Mouse (Mus musculus) small intestine, adult 2 months (tissue): ENCODE data around the gene Fbxl2. TPM values are rescaled to one million over a fixed set of nuclear protein-coding genes. Genes with fewer than 3 reads are reported as not detected.

ENCODE experiments used
- H3K27ac ChIP-seq: fragments of 200-500 bp; 2 replicates; pipeline ENCODE4 v1.5.1; 2012; ENCODE audit warnings: low read depth, low read length, control low read depth, inconsistent platforms; ENCODE audit not compliant: insufficient read depth
- H3K27me3 ChIP-seq: fragments of 200-500 bp; 2 replicates; pipeline ENCODE4 v1.6.1; 2012; ENCODE audit warnings: mild to moderate bottlenecking, moderate library complexity, low read length, inconsistent platforms; ENCODE audit not compliant: control insufficient read depth, insufficient read depth
- H3K36me3 ChIP-seq: fragments of 200-500 bp; 2 replicates; pipeline ENCODE4 v1.6.1; 2012; ENCODE audit warnings: mild to moderate bottlenecking, low read length, control low read depth, inconsistent platforms; ENCODE audit not compliant: control insufficient read depth, insufficient read depth
- H3K4me1 ChIP-seq: fragments of 200-500 bp; 2 replicates; pipeline ENCODE4 v1.6.1; 2012; ENCODE audit warnings: low read length, inconsistent platforms, mixed read lengths; ENCODE audit not compliant: control insufficient read depth, insufficient read depth, insufficient read length
- H3K4me3 ChIP-seq: fragments of 200-500 bp; 2 replicates; pipeline ENCODE4 v1.5.1; 2012; ENCODE audit warnings: low read depth, mild to moderate bottlenecking, control low read depth, inconsistent platforms, low read length, moderate library complexity
- CTCF ChIP-seq: fragments of 200-500 bp; IDR thresholded peaks from 2 replicates; pipeline ENCODE4 v1.5.1; 2012; ENCODE audit warnings: low read depth, mild to moderate bottlenecking, control low read depth, inconsistent platforms, low read length, moderate library complexity, mixed read lengths; ENCODE audit not compliant: insufficient replicate concordance, insufficient read length; ENCODE audit errors: extremely low read depth
- POLR2A ChIP-seq: fragments of 200-500 bp; IDR thresholded peaks from 2 replicates; pipeline ENCODE4 v1.6.1; 2012; ENCODE audit warnings: low read depth, mild to moderate bottlenecking, control low read depth, inconsistent platforms, low read length, moderate library complexity
- WGBS: fragments of 180-500 bp; shearing (Covaris S2); methylation state at CpG from one replicate; pipeline ENCODE4 v1.1.7; 2018; 5-methylcytosine and 5-hydroxymethylcytosine counted together
- polyA plus RNA-seq: library from polyadenylated mRNA; depleted of rRNA; stranded (reverse); fragments of >200 nt; gene quantifications from 2 replicates; pipeline ENCODE4 v1.2.3, GENCODE M21; 2012

Fbxl2 gene
- polyA plus RNA-seq, 1 experiment = 1.2 TPM

DNA sequence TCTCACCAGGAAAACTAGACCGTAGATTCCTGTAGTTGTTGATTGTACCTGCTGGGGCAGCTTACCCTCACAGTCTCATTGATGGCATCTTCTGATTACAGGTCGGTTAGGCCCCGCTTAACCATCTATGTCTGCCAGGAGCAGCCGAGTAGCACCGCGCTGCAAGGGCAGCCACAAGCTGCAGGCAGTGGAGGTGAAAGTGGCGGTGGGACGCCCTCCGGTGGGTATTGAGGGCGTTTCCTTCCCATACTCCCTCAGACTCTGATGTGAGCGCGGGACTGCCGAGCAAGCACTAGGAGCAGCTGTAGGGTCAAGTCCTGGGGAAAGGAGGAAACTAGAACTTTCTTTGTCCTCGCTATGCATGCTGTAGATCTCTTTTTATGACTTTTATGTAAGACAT lies 76.0 kb downstream of the Fbxl2 start:
- TF ChIP-seq POLR2A (no peak), CTCF (no peak)
- Histone ChIP-seq H3K27me3 (no peaks in the 10 kb centered on the region), H3K36me3 (peaks cover 63% of the 10 kb centered on the region), H3K4me3 (no peak overlapping the region), H3K27ac (no peak overlapping the region), H3K4me1 (no peaks in the 10 kb centered on the region)
- WGBS = 93% methylated on average over 14 of the region's 14 CpGs

- WGBS = 96% methylated on average over 8 of the region's 8 CpGs
- Histone ChIP-seq H3K36me3 (peaks cover 64% of the 10 kb centered on the region), H3K4me3 (no peak overlapping the region), H3K27ac (no peak overlapping the region), H3K4me1 (no peaks in the 10 kb centered on the region), H3K27me3 (no peaks in the 10 kb centered on the region)
- TF ChIP-seq CTCF = no peak
- no peak for TF ChIP-seq POLR2A
These were observed 76.6 kb downstream of the Fbxl2 start for GRCm38 (mm10) chr9:113969399-113969798.

DNA sequence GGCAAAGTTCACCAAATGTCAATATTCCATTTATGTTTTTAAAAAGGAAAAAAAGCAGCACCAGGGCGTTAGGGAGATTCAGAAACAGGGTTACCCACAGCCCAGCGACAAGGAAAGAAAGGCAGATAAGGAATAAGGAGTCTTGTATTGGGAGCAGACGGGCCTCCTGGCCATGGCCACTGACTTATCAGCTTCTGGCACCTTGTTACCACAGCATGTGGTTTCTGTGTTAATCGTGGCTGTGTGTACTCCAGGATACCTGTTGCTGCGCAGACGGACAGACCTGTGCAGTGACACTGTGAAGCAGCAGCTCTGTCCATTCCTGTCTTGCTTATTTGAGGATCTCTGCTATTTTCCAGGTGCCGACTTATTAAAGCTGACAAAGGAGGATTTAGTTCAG lies 77.0 kb downstream of the Fbxl2 start:
- Histone ChIP-seq H3K4me1 (peaks cover 3% of the 10 kb centered on the region; the same call in 1 of the 2 replicates), H3K27me3 (no peaks in the 10 kb centered on the region), H3K27ac (no peak overlapping the region), H3K36me3 (peaks cover 63% of the 10 kb centered on the region), H3K4me3 (no peak overlapping the region)
- TF ChIP-seq CTCF (no peak), POLR2A (no peak)
- 66% methylated on average over 7 of the region's 7 CpGs for WGBS

- TF ChIP-seq POLR2A (no peak), CTCF (no peak)
- Histone ChIP-seq H3K4me1 (peaks cover 4% of the 10 kb centered on the region; the same call in 1 of the 2 replicates), H3K27ac (no peak overlapping the region), H3K36me3 (peaks cover 64% of the 10 kb centered on the region), H3K4me3 (no peak overlapping the region), H3K27me3 (no peaks in the 10 kb centered on the region)
- 84% methylated on average over 4 of the region's 4 CpGs for WGBS
These were observed 79.2 kb downstream of the Fbxl2 start for GRCm38 (mm10) chr9:113966838-113967237.

DNA sequence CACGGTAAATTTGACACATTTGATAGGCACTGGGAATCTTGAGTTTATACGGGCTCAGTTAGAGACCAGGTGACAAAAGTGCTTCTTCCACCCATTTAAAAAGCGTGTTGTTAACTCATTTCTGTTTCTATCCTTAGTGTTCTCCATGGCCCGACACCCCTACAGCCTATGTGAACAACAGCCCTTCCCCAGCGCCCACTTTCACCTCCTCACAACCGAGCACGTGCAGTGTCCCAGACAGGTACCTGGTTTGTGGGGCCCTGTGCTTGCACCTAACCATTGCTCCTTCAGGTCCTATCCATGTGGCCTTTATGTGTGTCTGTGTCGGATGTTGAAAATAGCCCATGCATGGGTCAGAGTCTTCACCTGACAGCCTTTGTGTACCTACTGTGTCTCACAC lies 81.6 kb downstream of the Fbxl2 start:
- Histone ChIP-seq H3K4me1 (peaks cover 4% of the 10 kb centered on the region; the same call in 1 of the 2 replicates), H3K36me3 (peaks cover 60% of the 10 kb centered on the region), H3K27ac (0 out of 2 replicates have a peak overlapping the region, but pooled peaks have one; percentile 13), H3K4me3 (no peak overlapping the region), H3K27me3 (no peaks in the 10 kb centered on the region)
- TF ChIP-seq POLR2A = no peak
- TF ChIP-seq CTCF = no peak
- WGBS = 92% methylated on average over 8 of the region's 8 CpGs

GRCm38 (mm10) chr9:113963718-113964117 lies 82.3 kb downstream of the Fbxl2 start:
- Histone ChIP-seq H3K27me3 (no peaks in the 10 kb centered on the region), H3K36me3 (peaks cover 58% of the 10 kb centered on the region), H3K27ac (peak overlapping the region; percentile 13; the same call in 1 of the 2 replicates), H3K4me3 (no peak overlapping the region), H3K4me1 (peaks cover 4% of the 10 kb centered on the region; the same call in 1 of the 2 replicates)
- no peak for TF ChIP-seq CTCF
- TF ChIP-seq POLR2A = no peak

GRCm38 (mm10) chr9:113957777-113958176 lies 88.2 kb downstream of the Fbxl2 start:
- Histone ChIP-seq H3K27me3 (no peaks in the 10 kb centered on the region), H3K4me3 (no peak overlapping the region), H3K4me1 (peaks cover 10% of the 10 kb centered on the region; the same call in 1 of the 2 replicates), H3K27ac (no peak overlapping the region), H3K36me3 (peaks cover 43% of the 10 kb centered on the region)
- TF ChIP-seq POLR2A (no peak), CTCF (no peak)
- WGBS = 76% methylated on average over 4 of the region's 4 CpGs
